Mouse (Mus musculus) monocyte, adult 2 months (primary cell): Measurements from ENCODE around the gene Srd5a1.
"Not testable (repeated sequence)": the region's sequence is repeated elsewhere in the genome, so short reads cannot be mapped to it uniquely, and the experiment has no call there.

Source experiments
- DNase-seq, 2 experiments: peaks; one replicate each; pipeline ENCODE4 v3.0.0; 2022; ENCODE audit warnings: low spot score in 2 of 2, low read depth in 1 of 2

The Srd5a1 gene

DNA sequence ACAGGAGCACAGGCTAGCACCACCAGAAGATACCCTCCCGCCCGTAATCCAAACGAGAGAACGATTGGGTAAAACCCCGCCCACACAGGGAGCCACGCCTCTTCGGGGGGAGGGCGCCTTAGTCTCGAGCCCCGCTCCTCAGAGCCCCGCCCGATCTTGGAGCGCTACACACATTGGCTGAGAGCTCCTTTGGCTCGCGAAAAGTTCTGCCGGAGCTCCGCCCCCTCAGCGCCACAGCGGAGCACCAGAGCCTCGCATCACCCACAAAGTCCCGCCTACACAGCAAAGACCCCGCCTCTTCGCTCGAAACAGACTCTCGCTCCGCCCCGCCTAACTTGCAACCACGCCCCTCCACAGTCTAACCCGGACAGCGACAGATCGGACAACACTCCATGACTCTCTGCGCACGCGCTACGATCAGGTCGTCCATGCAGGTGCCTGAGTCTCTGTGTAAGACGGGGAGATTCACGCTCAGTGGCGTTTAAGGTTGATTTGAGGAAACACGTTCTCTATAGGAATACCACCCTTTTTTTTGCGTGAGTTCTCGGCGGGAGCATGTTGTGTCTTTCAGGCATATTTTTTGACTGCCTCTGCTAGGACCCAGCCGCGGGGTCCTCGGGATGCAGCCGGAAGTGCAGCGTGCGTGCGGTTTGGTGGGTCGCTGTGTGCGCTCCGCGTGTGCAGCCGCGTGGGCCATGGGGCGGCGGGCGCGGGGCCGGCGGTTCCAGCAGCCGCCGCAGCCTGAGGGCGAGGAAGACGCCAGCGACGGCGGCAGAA is at the start of gene Srd5a1:
Gene Srd5a1 (minus strand): TSS at position 45 of the 777 bp plus-strand sequence.
- peak; percentile 100 for DNase-seq

DNA sequence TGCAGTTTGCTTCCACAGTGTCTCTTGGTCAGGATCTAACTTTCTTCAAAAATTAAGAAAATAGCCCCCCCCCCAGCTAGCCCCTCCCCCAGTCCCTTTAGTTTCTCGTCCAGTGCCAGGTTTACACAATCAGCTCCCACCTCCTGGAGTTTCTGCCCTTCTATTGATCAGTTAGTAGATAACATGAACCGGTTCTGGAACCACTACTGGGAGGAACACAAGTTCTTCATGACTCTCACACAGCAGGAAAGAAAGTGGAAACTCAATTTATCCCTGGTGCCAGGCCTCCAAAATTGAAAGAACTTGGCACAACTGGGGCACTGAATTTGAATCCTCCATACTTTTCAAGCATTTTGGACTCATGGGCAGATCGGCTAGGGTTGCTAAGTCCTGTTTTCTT is 43.3 kb upstream of the Srd5a1 start:
- DNase-seq, result no peak

DNA sequence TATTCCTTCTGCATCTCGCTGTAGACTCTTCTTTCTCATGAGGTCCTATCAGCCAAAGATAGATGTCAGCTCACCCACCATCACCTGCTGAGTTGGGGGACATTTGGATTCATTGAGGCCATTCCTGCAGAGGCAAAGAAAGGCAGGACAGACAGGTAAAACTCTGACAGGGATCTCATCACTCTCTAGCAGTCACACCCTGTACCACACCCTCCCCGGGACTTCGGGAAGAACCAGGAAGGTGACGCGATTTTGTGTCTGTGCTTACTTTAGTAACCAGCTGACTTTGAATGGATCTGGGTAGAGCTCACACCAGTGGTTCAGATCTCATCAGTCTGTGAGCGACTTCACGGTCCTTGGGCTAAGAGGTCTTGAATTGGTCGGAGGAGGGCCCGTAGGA is 35.2 kb upstream of the Srd5a1 start:
- DNase-seq, result no peak

DNA sequence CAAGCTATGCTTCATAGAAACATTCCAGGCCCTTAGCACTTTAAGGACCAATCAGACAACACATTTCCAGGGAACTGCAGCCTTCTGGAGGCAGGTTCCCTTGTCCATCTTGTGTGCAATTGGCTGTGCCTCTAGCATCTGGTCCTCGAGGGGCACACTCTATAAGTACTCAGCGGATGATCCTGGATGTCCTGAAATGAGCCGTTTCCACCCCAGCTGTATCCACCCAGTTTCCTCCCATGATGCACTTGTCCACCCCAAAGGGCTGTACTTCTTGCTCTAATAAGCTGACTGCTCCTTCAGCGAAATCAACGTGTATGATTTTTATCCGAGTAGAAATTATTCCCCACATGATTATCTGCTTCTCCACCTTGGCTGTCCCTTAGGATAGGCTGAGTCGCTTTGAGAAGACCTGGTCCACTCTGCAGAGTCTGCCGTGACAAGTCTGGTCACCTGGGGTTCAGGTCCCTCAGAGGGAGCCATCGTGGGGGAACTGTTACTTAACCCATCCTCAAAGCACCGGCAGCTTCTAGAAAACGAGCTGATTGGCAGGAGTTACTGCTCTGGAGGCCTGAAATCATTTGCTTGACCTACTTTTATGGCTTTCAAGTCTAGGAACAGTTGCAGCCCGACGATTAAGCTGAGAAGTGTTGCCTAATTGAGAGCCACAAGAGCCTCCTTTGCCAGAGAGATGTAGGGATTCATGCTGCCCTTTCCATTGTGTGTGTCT is 34.6 kb upstream of the Srd5a1 start:
- DNase-seq, result no peak

DNA sequence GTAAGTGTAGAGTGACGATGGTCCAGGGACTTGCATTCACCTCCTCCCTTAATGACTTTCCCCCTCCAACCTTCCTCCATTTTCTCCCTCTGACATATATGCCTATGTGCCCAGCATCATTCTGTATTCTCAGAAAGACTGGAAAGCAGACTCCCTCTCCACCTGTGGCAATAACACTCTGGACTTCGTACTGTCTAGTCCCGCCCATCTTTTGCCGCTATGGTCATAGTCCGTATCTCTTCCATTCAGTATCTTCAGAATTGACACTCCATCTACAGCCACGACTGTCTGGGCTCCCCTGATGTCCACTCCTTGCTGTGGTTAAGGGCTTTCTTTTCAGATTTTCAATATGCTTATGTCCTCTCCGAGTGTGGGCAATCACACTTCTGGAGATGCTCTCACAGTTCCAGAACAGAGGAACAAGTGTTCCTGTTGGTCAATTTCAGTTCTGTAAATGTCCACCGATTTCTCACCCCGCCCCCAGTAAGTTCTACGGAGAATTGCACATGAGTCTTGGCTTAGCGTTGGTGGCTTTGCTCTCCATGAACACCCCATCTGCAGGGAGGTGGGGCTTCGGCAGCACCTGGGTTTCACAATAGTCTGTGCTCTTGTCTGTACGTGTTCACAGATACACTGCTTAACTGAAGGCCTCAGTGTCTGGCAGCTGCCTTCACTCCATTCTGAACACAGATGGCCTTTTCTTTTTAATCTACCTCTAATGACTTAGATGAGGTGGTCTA is 33.4 kb upstream of the Srd5a1 start:
- no peak for DNase-seq

DNA sequence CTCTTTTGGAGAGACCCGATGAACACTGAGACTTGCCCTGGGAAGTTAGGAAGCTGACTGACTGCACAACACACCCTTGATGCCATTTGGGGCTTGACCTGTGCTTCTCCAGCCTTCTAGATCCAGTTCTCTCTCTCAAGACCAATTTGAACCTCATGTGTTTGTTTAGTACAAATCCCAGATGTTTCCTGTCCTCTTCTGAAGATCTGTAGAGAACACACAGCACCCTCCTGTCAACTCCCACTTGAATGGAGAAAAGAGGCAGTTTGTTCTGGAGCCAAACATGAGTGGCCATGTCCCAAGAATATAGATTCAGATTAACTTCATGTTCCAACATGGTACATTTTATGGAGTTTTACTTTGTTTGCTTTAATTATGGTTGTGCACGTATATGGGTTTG is 32.7 kb upstream of the Srd5a1 start:
- no peak for DNase-seq

DNA sequence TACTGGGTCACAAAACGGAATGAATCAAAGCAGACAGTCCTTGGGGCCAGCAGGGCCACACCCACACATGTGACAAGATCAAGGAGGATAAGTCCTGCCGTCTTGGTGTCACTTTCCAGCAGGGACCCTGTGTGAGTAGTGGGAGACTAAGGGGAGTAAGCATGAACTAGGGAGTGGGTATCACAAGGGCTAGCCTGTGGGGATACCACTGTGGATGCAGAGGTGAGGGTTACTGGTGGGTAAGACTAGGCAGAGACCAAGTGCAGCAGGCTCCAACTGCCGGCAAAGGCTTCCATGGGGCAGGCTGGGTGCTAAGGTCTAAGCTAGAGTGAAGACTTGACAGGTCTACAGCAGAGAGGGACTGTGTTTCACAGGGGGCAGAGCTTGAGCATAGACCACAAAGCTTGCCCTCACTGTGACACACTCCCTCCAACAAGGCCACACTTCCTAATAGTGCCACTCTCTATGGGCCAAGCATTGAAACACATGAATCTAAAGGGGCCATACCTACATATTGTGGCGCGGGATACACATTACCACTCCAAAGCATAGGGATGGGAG is 31.5 kb upstream of the Srd5a1 start:
- no peak for DNase-seq

DNA sequence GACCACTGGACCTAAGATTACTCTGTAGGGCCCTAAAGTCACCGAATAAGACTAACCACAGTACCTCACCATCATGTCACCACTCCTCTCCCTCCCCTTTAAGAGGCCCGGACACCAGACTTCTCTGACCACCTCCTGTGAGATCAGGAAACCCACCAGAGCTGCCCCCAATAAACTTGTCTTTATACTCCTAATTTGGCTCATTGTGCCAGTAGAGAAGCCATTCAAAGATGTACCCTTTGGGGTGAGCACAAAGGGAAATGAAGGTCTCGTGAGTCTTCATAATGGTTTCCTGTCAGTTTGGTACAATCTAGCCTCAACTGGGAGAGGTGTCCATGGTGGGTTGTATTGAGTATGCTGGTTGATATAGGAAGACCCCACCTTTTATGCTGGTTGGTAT is 29.8 kb upstream of the Srd5a1 start:
- DNase-seq, result no peak

DNA sequence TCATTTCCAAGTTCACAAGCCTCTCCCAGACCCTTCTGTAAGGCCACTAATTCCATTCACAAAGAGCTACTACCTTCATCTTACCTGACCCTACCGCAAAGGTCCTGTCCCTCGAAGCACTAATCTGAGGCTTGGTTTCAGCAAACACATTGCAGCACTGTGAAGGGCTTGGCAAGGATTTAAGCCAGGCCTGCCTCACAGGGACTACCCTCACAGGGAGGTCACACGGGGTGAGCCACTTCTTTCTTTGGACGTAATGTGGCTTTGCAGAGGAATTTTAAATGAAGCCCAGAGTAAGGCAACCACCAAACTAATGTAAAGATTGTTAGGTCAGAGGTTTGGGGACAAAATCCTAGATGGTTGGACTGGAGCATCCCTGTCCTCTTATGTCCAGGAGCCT is 29.3 kb upstream of the Srd5a1 start:
- no peak for DNase-seq

DNA sequence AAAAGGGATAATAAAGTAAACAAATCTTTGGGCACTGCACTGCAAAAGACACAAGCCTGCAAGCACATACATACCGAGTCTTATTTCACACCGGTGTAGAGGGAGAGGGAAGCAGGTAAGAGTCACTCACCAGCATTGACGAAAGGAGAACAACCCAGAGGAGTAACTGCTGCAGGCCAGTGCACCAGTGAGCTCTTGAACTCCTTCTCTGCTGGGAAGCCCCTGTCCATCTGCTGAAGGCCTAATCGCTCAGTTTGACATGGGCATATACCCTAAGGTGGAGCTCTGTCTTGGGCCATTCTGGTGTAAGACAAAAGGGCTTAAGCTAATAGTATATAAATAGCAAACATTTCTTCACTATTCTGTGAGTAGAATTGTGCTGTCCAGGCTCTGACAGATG is 28.9 kb upstream of the Srd5a1 start:
- DNase-seq, result no peak

DNA sequence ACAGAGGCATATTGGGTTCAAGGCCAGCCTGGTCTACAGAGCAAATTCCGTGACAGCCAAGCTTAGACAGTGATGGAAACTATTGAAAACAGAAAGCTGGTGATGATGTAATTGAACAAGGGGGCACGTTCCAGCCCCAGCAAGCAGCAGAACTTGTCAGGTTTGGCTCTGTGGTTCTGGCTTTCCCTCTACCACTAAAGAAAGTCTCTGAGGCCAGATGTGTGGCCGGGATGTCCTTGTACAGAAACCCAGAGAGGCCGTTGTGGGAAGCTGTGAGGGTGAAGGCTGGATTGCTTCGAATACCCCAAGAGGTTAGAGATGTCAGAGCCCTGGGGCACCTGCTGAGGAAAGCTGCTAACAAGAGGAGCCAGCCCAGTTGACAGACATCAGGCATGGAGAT is 28.0 kb upstream of the Srd5a1 start:
- DNase-seq, result no peak

DNA sequence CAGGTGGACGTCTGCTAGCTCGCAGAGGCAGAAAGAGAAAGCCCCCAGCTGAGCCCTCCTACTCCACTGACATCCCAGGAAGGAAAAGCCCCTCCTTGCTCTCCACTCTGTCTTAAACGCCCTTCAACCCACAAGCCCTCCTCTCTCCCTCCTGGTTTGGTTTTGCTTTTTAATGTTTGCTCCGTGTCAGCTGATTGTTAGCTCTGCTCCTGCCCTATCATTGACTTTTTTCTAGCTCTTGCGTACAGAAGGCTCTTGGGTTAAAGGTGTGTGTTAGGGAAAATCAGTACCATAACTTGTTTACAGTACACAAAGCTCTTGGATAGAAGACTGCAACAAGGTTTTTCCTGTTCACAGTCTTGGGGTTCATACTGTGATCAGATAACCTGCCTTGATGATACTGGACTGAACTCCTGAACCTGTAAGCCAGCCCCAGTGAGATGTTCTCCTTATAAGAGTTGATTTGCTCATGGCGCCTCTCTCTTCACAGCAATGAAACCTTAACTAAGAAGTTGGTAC is 26.9 kb upstream of the Srd5a1 start:
- no peak for DNase-seq

DNA sequence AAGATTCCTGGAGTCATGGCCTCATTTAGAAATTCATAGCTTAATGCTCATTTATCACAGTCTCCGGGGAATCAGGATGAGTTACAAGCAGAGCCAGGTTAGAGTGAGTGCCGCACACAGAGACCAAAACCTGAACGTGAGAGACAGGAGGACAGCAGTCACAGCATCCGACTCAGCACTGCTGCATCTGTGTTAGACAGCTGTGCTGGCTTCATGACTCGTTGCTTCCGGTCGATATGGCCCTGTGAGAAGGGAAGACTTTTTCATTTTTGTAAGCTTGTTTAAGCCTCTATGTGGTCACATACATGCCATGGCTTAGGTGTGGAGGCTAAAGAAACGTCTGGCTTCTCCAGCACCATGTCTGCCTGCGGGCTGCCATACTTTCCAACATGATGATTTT is 26.4 kb upstream of the Srd5a1 start:
- no peak for DNase-seq

DNA sequence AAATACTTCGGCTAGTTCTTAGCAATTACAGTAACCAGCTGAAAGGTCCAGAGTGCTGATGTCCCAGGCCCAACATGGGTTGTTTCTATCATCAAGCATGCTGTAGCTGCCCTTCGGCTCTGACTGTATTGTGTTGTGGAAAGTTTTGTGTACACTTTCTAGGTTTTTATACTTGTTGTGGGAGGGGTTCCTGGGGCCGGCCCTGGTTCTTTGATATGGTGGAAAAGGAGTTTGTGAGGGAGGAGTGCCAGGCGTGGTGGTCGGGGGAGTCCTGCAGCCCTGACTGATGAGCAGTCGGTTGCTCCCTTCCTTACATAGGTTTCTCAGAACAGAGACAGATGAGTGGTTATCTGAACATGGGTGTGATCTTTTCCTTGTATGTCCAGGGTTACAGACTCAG is 25.6 kb upstream of the Srd5a1 start:
- no peak for DNase-seq

DNA sequence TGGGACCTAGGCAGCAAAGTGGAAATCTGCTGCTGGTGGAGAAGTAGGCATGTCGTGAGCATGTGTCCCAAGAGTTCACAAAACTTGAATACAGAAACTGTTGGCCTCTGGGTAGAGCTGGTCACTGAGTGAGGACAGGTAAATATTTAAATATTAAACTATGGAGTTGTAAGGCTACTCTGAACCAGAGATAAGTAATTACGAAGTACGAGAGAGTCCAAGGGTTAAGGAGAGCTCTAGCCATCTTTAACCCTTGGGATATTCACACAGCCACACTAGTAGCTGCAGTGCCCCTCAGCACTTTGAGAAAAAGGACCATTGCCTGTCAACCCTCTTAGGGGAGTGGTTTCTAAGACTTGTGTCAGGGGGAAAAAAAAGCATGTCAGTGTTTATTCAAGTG is 25.1 kb upstream of the Srd5a1 start:
- DNase-seq, result no peak

DNA sequence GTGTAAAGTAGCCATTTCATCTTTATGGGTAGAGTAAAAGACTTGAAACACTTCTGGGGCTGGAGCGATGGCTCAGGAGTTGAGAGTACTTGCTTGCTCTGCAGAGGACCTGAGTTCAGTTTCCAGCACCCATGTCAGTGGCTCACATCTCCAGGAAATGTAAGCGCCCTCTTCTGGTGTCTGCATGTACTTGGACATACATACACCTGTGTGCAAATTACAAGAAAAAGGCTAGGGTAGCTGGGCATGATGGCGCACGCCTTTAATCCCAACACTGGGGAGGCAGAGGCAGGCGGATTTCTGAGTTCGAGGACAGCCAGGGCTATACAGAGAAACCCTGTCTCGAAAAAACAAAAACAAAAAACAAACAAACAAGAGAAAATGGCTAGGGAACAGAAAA is 24.6 kb upstream of the Srd5a1 start:
- not testable (repeated sequence) for DNase-seq

DNA sequence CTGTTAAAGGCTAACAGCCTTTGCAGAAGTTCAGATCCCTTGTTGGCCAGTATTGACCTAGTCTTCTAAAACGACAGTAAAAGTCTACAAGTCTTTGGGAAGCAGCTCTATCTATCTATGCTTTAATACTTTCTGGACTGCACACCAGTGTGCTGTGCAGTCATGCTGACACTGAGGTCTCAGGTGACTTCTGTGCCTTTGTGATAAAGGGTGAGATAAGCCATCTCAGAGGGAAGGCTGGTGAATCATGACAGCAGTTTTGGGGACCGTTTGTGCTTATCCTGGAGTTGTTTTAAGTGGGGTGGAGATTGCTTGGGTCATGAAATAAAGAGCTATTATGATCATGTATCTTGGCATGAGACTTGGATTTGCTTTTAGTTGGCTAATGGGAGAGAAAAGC is 22.7 kb upstream of the Srd5a1 start:
- DNase-seq, result no peak

DNA sequence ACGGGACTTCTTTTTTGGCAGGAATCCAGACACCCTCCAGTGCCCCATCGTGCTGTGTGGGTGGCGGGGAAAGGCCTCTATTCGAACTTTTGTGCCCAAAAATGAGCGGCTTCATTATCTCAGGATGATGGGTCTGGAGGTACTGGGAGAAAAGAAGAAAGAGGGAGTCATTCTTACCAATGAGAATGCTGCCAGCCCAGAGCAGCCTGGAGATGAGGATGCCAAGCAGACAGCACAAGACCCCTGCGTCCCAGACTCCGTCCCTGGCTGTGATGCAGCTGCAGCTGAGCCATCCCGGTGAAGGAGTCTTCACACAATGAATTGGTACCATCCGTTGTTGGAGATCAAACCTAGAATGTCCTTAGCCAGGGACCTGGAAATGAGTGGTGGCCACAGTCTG is 22.3 kb upstream of the Srd5a1 start:
- no peak for DNase-seq

DNA sequence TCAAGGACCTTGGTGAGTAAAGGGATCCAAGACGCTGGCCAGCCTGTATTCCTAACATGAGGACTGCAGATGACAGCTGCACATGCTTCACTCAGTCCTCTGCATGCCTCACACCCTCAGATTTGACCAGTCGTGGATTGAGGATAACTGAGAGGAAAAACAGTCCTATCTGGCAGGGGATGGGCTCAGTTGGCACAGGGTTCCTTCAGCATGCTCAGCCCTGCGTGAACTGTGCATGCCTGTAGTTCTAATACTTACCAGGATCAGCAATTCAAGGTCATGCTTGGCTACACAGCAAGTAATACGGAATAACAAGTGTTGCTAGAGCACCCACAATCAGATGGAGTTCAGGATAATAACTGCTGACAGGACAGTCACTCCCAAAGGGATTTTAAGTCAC is 20.4 kb upstream of the Srd5a1 start:
- DNase-seq, result no peak

DNA sequence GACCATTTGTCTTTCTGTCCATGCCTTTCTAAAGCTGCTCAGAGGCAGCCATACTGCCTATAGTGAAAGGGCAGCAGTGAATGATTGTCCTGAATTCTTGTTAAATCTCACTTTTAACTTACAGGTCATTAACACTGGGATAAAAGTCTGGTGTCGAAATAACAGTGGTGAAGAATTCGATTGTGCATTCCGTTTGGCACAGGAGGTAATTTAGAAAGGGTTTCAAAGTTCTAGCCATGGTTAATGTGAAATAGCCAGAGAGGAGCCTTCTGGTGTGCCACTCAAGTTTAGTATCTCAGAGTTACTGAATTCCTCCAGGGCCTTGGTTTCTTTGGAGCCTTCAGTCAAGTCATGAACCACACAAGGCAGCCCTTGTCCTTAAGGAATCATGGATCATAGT is 19.9 kb upstream of the Srd5a1 start:
- no peak for DNase-seq

DNA sequence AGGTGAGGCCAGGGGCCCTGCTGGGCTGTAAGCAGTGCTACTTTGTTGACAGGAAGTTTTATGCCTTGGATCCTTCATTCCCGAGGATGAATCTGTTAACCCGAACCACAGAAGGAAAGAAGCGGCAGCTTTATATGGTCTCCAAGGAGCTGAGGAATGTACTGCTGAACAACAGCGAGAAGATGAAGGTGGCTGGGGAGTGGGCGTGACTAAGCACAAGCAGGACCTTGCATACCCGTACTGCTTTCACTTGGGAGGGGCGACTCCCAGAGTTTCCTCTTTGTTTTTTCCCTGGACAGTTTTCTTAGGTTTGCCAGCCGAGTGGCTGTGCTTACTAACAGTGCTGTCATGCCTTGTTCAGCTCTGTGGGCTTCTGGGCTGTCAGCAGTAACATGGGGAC is 19.3 kb upstream of the Srd5a1 start:
- DNase-seq, result no peak

DNA sequence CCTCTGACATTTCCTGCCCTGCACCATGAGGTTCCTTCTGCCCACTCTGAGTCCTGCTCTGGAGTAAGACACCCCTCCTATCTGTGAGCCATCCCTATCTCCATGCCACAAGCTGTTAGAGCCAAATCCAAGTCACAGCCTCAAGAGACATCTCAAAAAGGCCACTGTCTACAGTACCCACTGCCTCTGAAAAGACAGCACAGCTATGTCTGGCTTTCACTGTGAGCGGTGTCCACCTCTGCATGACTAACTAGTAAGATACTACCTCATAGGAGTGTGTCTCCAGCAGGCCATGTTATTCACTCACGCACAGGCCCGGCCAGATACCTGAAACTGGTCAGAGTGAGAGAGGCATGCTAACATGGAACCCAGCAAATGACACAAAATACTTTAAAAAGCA is 16.7 kb upstream of the Srd5a1 start:
- DNase-seq, result no peak
